Mouse (Mus musculus) forebrain, embryonic 11.5 days (tissue): ENCODE results near the gene Sgcd. TPM values are rescaled to one million over a fixed set of nuclear protein-coding genes. Genes with fewer than 3 reads are reported as not detected.

Source experiments
- ATAC-seq: fragments of 200-750 bp; cut with Nextera tagmentation; replicated peaks from 2 replicates; pipeline ENCODE4 v1.8.0; 2017; ENCODE audit warnings: moderate TSS enrichment; ENCODE audit not compliant: low FRiP score
- DNase-seq: peaks from one replicate; pipeline ENCODE4 v3.0.0-alpha.2; 2017; ENCODE audit warnings: low spot score
- H3K27ac ChIP-seq: fragments of 300-500 bp; sonication (generic); 2 replicates; pipeline ENCODE4 v1.5.1; 2014; ENCODE audit warnings: low read depth, low read length
- H3K27me3 ChIP-seq: fragments of 300-500 bp; sonication (generic); 2 replicates; pipeline ENCODE4 v1.6.1; 2014; ENCODE audit warnings: mild to moderate bottlenecking, low read length, mixed read lengths; ENCODE audit not compliant: control insufficient read depth, insufficient read depth
- H3K36me3 ChIP-seq: fragments of 300-500 bp; sonication (generic); 2 replicates; pipeline ENCODE4 v1.6.1; 2014; ENCODE audit warnings: mild to moderate bottlenecking, low read length, moderate library complexity, mixed read lengths; ENCODE audit not compliant: control insufficient read depth, insufficient read depth
- H3K4me1 ChIP-seq: fragments of 300-500 bp; sonication (generic); replicated peaks from 2 replicates; pipeline ENCODE4 v1.6.1; 2014; ENCODE audit warnings: low read length, mixed read lengths; ENCODE audit not compliant: control insufficient read depth, insufficient read depth
- H3K4me2 ChIP-seq: fragments of 300-500 bp; sonication (generic); 2 replicates; pipeline ENCODE4 v1.6.1; 2014; ENCODE audit warnings: low read depth, mild to moderate bottlenecking, low read length, moderate library complexity, mixed read lengths; ENCODE audit not compliant: severe bottlenecking
- H3K4me3 ChIP-seq: fragments of 300-500 bp; sonication (generic); 2 replicates; pipeline ENCODE4 v1.5.1; 2014; ENCODE audit warnings: low read depth, low read length
- H3K9ac ChIP-seq: fragments of 300-500 bp; sonication (generic); 2 replicates; pipeline ENCODE4 v1.6.1; 2014; ENCODE audit warnings: low read length
- H3K9me3 ChIP-seq: fragments of 300-500 bp; sonication (generic); 2 replicates; pipeline ENCODE4 v1.6.1; 2016; ENCODE audit warnings: low read length, mixed read lengths; ENCODE audit not compliant: control insufficient read depth
- WGBS: fragments of 180-500 bp; shearing (Covaris S2); extraction: QIAGEN DNeasy Blood & Tissue Kit; methylation state at CpG from one replicate; pipeline ENCODE4 v1.1.7; 2014; 5-methylcytosine and 5-hydroxymethylcytosine counted together
- polyA plus RNA-seq: library from polyadenylated mRNA; unstranded; fragments of >200 nt; fragmentation: Nextera tagmentation; extraction: Ambion mirVana; gene quantifications from 2 replicates; pipeline ENCODE4 v1.2.1, GENCODE M21; 2014

The Sgcd gene
- polyA plus RNA-seq, 1 experiment from 2014 or later, result 2.3 TPM

GRCm38 (mm10) chr11:47120874-47121273 is 867.9 kb downstream of the Sgcd start:
- no peaks in the 10 kb centered on the region for H3K27me3 ChIP-seq
- H3K27ac ChIP-seq, result no peak overlapping the region
- no peak for DNase-seq
- H3K36me3 ChIP-seq, result no peaks in the 10 kb centered on the region
- no peak overlapping the region for H3K4me3 ChIP-seq
- H3K9ac ChIP-seq, result no peak overlapping the region
- 91% methylated on average over 1 of the region's 1 CpGs for WGBS
- H3K4me2 ChIP-seq, result no peak overlapping the region
- ATAC-seq, result no peak
- 0 out of 2 replicates have a peak, but pooled peaks cover 2% of the 10 kb centered on the region for H3K4me1 ChIP-seq
- H3K9me3 ChIP-seq, result no peaks in the 10 kb centered on the region

GRCm38 (mm10) chr11:47117896-47118295 is 870.9 kb downstream of the Sgcd start:
- Histone ChIP-seq H3K9me3 (no peaks in the 10 kb centered on the region), H3K9ac (no peak overlapping the region), H3K4me3 (no peak overlapping the region), H3K36me3 (no peaks in the 10 kb centered on the region), H3K4me1 (0 out of 2 replicates have a peak, but pooled peaks cover 2% of the 10 kb centered on the region), H3K4me2 (no peak overlapping the region), H3K27me3 (no peaks in the 10 kb centered on the region), H3K27ac (no peak overlapping the region)
- 31% methylated on average over 2 of the region's 2 CpGs for whole genome bisulfite sequencing
- ATAC-seq (0 out of 2 replicates have a peak, but pooled peaks have one; percentile 56), DNase-seq (no peak)

- H3K27me3 ChIP-seq, result no peaks in the 10 kb centered on the region
- WGBS, result 97% methylated on average over 4 of the region's 4 CpGs
- no peak overlapping the region for H3K4me3 ChIP-seq
- DNase-seq, result no peak
- no peak overlapping the region for H3K9ac ChIP-seq
- no peak overlapping the region for H3K4me2 ChIP-seq
- 0 out of 2 replicates have a peak, but pooled peaks cover 2% of the 10 kb centered on the region for H3K4me1 ChIP-seq
- H3K9me3 ChIP-seq, result no peaks in the 10 kb centered on the region
- H3K27ac ChIP-seq, result no peak overlapping the region
- ATAC-seq, result no peak
- H3K36me3 ChIP-seq, result no peaks in the 10 kb centered on the region
These were observed 874.4 kb downstream of the Sgcd start for GRCm38 (mm10) chr11:47114366-47114765.

- 74% methylated on average over 5 of the region's 5 CpGs for WGBS
- DNase-seq (no peak), ATAC-seq (no peak)
- Histone ChIP-seq H3K27ac (no peak overlapping the region), H3K9ac (no peak overlapping the region), H3K4me1 (0 out of 2 replicates have a peak, but pooled peaks cover 2% of the 10 kb centered on the region), H3K4me3 (no peak overlapping the region), H3K4me2 (no peak overlapping the region), H3K9me3 (no peaks in the 10 kb centered on the region), H3K27me3 (no peaks in the 10 kb centered on the region), H3K36me3 (no peaks in the 10 kb centered on the region)
These were observed 875.7 kb downstream of the Sgcd start for GRCm38 (mm10) chr11:47113081-47113480.

- no peak overlapping the region for H3K4me3 ChIP-seq
- H3K4me2 ChIP-seq, result no peak overlapping the region
- H3K27ac ChIP-seq, result no peak overlapping the region
- no peak overlapping the region for H3K9ac ChIP-seq
- H3K36me3 ChIP-seq, result no peaks in the 10 kb centered on the region
- H3K9me3 ChIP-seq, result no peaks in the 10 kb centered on the region
- H3K27me3 ChIP-seq, result no peaks in the 10 kb centered on the region
- ATAC-seq (no peak), DNase-seq (no peak)
- no peaks in the 10 kb centered on the region for H3K4me1 ChIP-seq
These were observed 878.5 kb downstream of the Sgcd start for GRCm38 (mm10) chr11:47110314-47110713.

GRCm38 (mm10) chr11:47107661-47108060 is 881.1 kb downstream of the Sgcd start:
- Histone ChIP-seq H3K4me2 (no peak overlapping the region), H3K27ac (no peak overlapping the region), H3K4me1 (no peaks in the 10 kb centered on the region), H3K9me3 (no peaks in the 10 kb centered on the region), H3K9ac (no peak overlapping the region), H3K36me3 (no peaks in the 10 kb centered on the region), H3K27me3 (no peaks in the 10 kb centered on the region), H3K4me3 (no peak overlapping the region)
- DNase-seq (no peak), ATAC-seq (no peak)
- 79% methylated on average over 2 of the region's 2 CpGs for WGBS

- no peaks in the 10 kb centered on the region for H3K27me3 ChIP-seq
- DNase-seq (no peak), ATAC-seq (no peak)
- no peak overlapping the region for H3K4me2 ChIP-seq
- no peaks in the 10 kb centered on the region for H3K9me3 ChIP-seq
- no peaks in the 10 kb centered on the region for H3K4me1 ChIP-seq
- no peak overlapping the region for H3K9ac ChIP-seq
- H3K4me3 ChIP-seq, result no peak overlapping the region
- no peaks in the 10 kb centered on the region for H3K36me3 ChIP-seq
- H3K27ac ChIP-seq, result no peak overlapping the region
- 88% methylated on average over 5 of the region's 5 CpGs for WGBS
These were observed 895.4 kb downstream of the Sgcd start for GRCm38 (mm10) chr11:47093296-47093912.

GRCm38 (mm10) chr11:47082517-47082916 is 906.3 kb downstream of the Sgcd start:
- no peak overlapping the region for H3K27ac ChIP-seq
- no peaks in the 10 kb centered on the region for H3K4me1 ChIP-seq
- H3K27me3 ChIP-seq, result no peaks in the 10 kb centered on the region
- DNase-seq, result no peak
- H3K9me3 ChIP-seq, result no peaks in the 10 kb centered on the region
- no peak overlapping the region for H3K9ac ChIP-seq
- H3K4me2 ChIP-seq, result no peak overlapping the region
- no peak for ATAC-seq
- H3K4me3 ChIP-seq, result no peak overlapping the region
- H3K36me3 ChIP-seq, result no peaks in the 10 kb centered on the region
- WGBS, result 93% methylated on average over 1 of the region's 1 CpGs

GRCm38 (mm10) chr11:47073538-47073937 is 915.2 kb downstream of the Sgcd start:
- Histone ChIP-seq H3K4me2 (no peak overlapping the region), H3K4me1 (no peaks in the 10 kb centered on the region), H3K4me3 (no peak overlapping the region), H3K9ac (no peak overlapping the region), H3K9me3 (no peaks in the 10 kb centered on the region), H3K27ac (no peak overlapping the region), H3K27me3 (no peaks in the 10 kb centered on the region), H3K36me3 (no peaks in the 10 kb centered on the region)
- ATAC-seq, result no peak
- no peak for DNase-seq
- WGBS, result 65% methylated on average over 1 of the region's 1 CpGs
